Mouse (Mus musculus) cortical plate, adult 2 months (tissue): ENCODE measurements at regions not wholly inside any gene's neighbourhood (a gene's known extent, or its start where the extent isn't known, plus 50 kb on each side); places are given as distances from the start of the nearest gene placed in this dataset.

ENCODE experiments used
- CTCF ChIP-seq: fragments of 200-500 bp; IDR thresholded peaks from 2 replicates; pipeline ENCODE4 v1.5.1; 2011; ENCODE audit warnings: mild to moderate bottlenecking, control low read depth, low read length; ENCODE audit not compliant: insufficient read depth; ENCODE audit errors: extremely low read depth
- POLR2A ChIP-seq: fragments of 200-500 bp; IDR thresholded peaks from 2 replicates; pipeline ENCODE4 v1.6.1; 2011; ENCODE audit warnings: mild to moderate bottlenecking, low read length, control low read depth; ENCODE audit not compliant: insufficient read depth; ENCODE audit errors: extremely low read depth

DNA sequence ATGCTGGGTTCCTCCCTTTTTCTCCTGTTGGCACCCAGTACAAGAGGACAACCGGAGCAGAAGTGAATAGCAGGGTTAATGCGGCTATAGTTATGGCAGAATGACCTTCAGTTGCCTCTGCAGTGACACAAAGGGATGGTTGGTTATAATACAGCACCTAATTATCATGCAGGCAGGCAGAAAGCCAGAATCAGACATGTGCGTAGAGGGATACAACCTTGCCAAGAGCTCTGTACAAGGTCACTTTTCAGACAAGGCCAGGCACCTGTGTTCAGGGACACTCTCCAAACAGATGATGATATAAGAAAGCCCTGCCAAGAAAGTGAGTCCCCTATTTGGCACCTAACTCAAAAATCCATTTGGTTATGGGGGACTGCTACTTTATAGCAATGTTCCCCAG, 228.6 kb downstream of the Alx1 start:
- TF ChIP-seq POLR2A (no peak), CTCF (no peak)
